Mouse (Mus musculus): ENCODE data around the gene Ing3. TPM values are rescaled to one million over a fixed set of nuclear protein-coding genes. Genes with fewer than 3 reads are reported as not detected.

Gene Ing3
- total and polyA plus RNA-seq, 3 experiments = 14.5 to 34.3 (median 21.9) TPM

- peaks cover 3 to 33% of the 10 kb centered on the region in 2 experiments; a peak in 3 of 4 replicates for H3K4me1 ChIP-seq (ENCODE audit: control insufficient read depth in 1 of 2, insufficient read depth in 2 of 2)
- H3K4me3 ChIP-seq (replicated peaks in 1 of 3; ENCODE audit: low read depth in 2 of 3, low read length in 2 of 3, poor library complexity in 1 of 3) = peak overlapping the region; percentile 79 to 95 (median 79)
- no peak overlapping the region for H3K27ac ChIP-seq (ENCODE audit: insufficient read depth, low read depth)
- H3K9ac ChIP-seq (ENCODE audit: insufficient read depth, low read depth) = peak overlapping the region; percentile 53
- no peak for DNase-seq (ENCODE audit: extremely low read depth)
- dilution Hi-C loops (cut with MboI; ENCODE audit: extremely low pct_ligation_motif_present, extremely low pct_unique_long_range_greater_than_20kb, low sequenced_read_pairs) (no loop called here), in situ Hi-C loops (cut with MboI; ENCODE audit: low pct_ligation_motif_present, low pct_unique_long_range_greater_than_20kb, low sequenced_read_pairs) (no loop called here)
- H3K27me3 ChIP-seq (replicated peaks) = no peaks in the 10 kb centered on the region
- H3K4me2 ChIP-seq (ENCODE audit: insufficient read depth, low read depth, poor library complexity, severe bottlenecking) = peak overlapping the region; percentile 99
- TF ChIP-seq E2F4 (IDR thresholded peaks at IDR 0.05; ENCODE audit: insufficient replicate concordance, low read depth, low read length) = no peak
- no peak for TF ChIP-seq MXI1 (IDR thresholded peaks at IDR 0.05; ENCODE audit: low read depth, low read length)
- TF ChIP-seq ZMIZ1 (IDR thresholded peaks at IDR 0.05; ENCODE audit: low read depth, low read length) = no peak
- no peak for TF ChIP-seq SMC3 (IDR thresholded peaks at IDR 0.05; ENCODE audit: low read depth, low read length)
- no peak for TF ChIP-seq NRF1 (IDR thresholded peaks at IDR 0.05; ENCODE audit: low read depth, low read length)
- no peak for TF ChIP-seq CTCF (conservative IDR thresholded peaks at IDR 0.05 in 1 of 2, IDR thresholded peaks at IDR 0.05 in 1 of 2; ENCODE audit: low read depth in 2 of 2, low read length in 2 of 2)
- TF ChIP-seq BHLHE40 (IDR thresholded peaks at IDR 0.05; ENCODE audit: low read depth, low read length) = no peak
- TF ChIP-seq IRF4 (IDR thresholded peaks at IDR 0.05; ENCODE audit: low read depth, low read length) = no peak
- TF ChIP-seq ELF1 (IDR thresholded peaks at IDR 0.05; ENCODE audit: low read depth, low read length) = no peak
- no peaks in the 10 kb centered on the region for H3K9me3 ChIP-seq (replicated peaks; ENCODE audit: low read length)
- H3K36me3 ChIP-seq (replicated peaks in 1 of 2; ENCODE audit: control insufficient read depth in 1 of 2, insufficient read depth in 1 of 2, low read length in 1 of 2) = peaks cover 16 to 30% of the 10 kb centered on the region in 2 experiments
- H3K79me2 ChIP-seq (replicated peaks; ENCODE audit: control insufficient read depth, extremely low read depth, insufficient read depth, poor library complexity, severe bottlenecking) = peaks cover 13% of the 10 kb centered on the region
These were observed 1.3 kb downstream of the Ing3 start for GRCm38 (mm10) chr6:21950676-21951075.

- no peak overlapping the region for H3K27ac ChIP-seq (ENCODE audit: insufficient read depth, low read depth)
- H3K4me3 ChIP-seq (replicated peaks in 1 of 3; ENCODE audit: low read depth in 2 of 3, low read length in 2 of 3, poor library complexity in 1 of 3) = no peak overlapping the region
- H3K79me2 ChIP-seq (replicated peaks; ENCODE audit: control insufficient read depth, extremely low read depth, insufficient read depth, poor library complexity, severe bottlenecking) = peaks cover 10% of the 10 kb centered on the region
- dilution Hi-C loops (cut with MboI; ENCODE audit: extremely low pct_ligation_motif_present, extremely low pct_unique_long_range_greater_than_20kb, low sequenced_read_pairs) = no loop called here
- H3K27me3 ChIP-seq (replicated peaks) = no peaks in the 10 kb centered on the region
- peaks cover 30 to 60% of the 10 kb centered on the region in 2 experiments for H3K36me3 ChIP-seq (replicated peaks in 1 of 2; ENCODE audit: control insufficient read depth in 1 of 2, insufficient read depth in 1 of 2, low read length in 1 of 2)
- H3K4me1 ChIP-seq (ENCODE audit: control insufficient read depth in 1 of 2, insufficient read depth in 2 of 2) = peaks cover 3 to 49% of the 10 kb centered on the region in 2 experiments; a peak in 3 of 4 replicates
- in situ Hi-C loops (cut with MboI; ENCODE audit: low pct_ligation_motif_present, low pct_unique_long_range_greater_than_20kb, low sequenced_read_pairs) = no loop called here
- H3K4me2 ChIP-seq (ENCODE audit: insufficient read depth, low read depth, poor library complexity, severe bottlenecking) = no peak overlapping the region
- H3K9ac ChIP-seq (ENCODE audit: insufficient read depth, low read depth) = no peak overlapping the region
- TF ChIP-seq POLR2A (IDR thresholded peaks at IDR 0.05; ENCODE audit: low read depth, low read length) (no peak), MAZ (IDR thresholded peaks at IDR 0.05; ENCODE audit: low read depth, low read length) (no peak), SMC3 (IDR thresholded peaks at IDR 0.05; ENCODE audit: low read depth, low read length) (no peak), ETS1 (conservative IDR thresholded peaks at IDR 0.05; ENCODE audit: low read depth, low read length) (0 out of 2 replicates have a peak, but pooled peaks have one; percentile 4)
- H3K9me3 ChIP-seq (replicated peaks; ENCODE audit: low read length) = no peaks in the 10 kb centered on the region
- DNase-seq (ENCODE audit: extremely low read depth) = peak; percentile 45
These were observed 6.1 kb downstream of the Ing3 start for GRCm38 (mm10) chr6:21955468-21955867.

DNA sequence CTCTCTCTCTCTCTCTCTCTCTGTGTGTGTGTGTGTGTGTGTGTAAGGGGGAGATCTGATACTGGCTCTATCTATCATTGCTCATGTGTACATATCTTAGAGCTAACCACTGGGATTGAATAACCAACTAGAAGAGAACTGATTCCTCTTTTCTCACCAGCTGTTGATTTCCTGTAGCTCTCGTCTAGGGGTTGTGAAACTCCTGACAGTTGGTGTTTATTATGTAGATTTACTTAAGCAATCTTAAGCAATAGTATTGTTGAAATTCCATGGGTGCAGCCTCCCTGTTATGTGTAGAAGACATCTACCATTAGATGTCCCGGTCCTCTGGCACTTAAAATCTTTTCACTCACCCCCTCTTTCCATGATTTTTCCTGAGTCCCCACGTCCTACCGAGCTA is 9.6 kb downstream of the Ing3 start:
- Histone ChIP-seq H3K4me2 (ENCODE audit: insufficient read depth, low read depth, poor library complexity, severe bottlenecking) (no peak overlapping the region), H3K27me3 (replicated peaks) (no peaks in the 10 kb centered on the region), H3K27ac (ENCODE audit: insufficient read depth, low read depth) (no peak overlapping the region), H3K9me3 (replicated peaks; ENCODE audit: low read length) (no peaks in the 10 kb centered on the region), H3K36me3 (replicated peaks in 1 of 2; ENCODE audit: control insufficient read depth in 1 of 2, insufficient read depth in 1 of 2, low read length in 1 of 2) (peaks cover 22 to 54% of the 10 kb centered on the region in 2 experiments), H3K79me2 (replicated peaks; ENCODE audit: control insufficient read depth, extremely low read depth, insufficient read depth, poor library complexity, severe bottlenecking) (no peaks in the 10 kb centered on the region), H3K4me3 (replicated peaks in 1 of 3; ENCODE audit: low read depth in 2 of 3, low read length in 2 of 3, poor library complexity in 1 of 3) (no peak overlapping the region), H3K9ac (ENCODE audit: insufficient read depth, low read depth) (no peak overlapping the region), H3K4me1 (ENCODE audit: control insufficient read depth in 1 of 2, insufficient read depth in 2 of 2) (peaks cover 3 to 35% of the 10 kb centered on the region in 2 experiments; a peak in 3 of 4 replicates)
- no peak for TF ChIP-seq ZNF384 (IDR thresholded peaks at IDR 0.05; ENCODE audit: low read depth, low read length)
- TF ChIP-seq USF1 (IDR thresholded peaks at IDR 0.05; ENCODE audit: low read depth, low read length) = no peak
- TF ChIP-seq POLR2AphosphoS2 (IDR thresholded peaks at IDR 0.05; ENCODE audit: low read depth, low read length) = no peak
- TF ChIP-seq E2F4 (IDR thresholded peaks at IDR 0.05; ENCODE audit: insufficient replicate concordance, low read depth, low read length) = no peak
- no peak for TF ChIP-seq IRF4 (IDR thresholded peaks at IDR 0.05; ENCODE audit: low read depth, low read length)
- TF ChIP-seq JUN (IDR thresholded peaks at IDR 0.05; ENCODE audit: insufficient read depth, low read depth, low read length) = no peak
- no peak for TF ChIP-seq MEF2A (IDR thresholded peaks at IDR 0.05; ENCODE audit: borderline replicate concordance, low read depth, low read length)
- no peak for TF ChIP-seq MXI1 (IDR thresholded peaks at IDR 0.05; ENCODE audit: low read depth, low read length)
- TF ChIP-seq NRF1 (IDR thresholded peaks at IDR 0.05; ENCODE audit: low read depth, low read length) = no peak
- no peak for TF ChIP-seq TBP (conservative IDR thresholded peaks at IDR 0.05; ENCODE audit: low read depth, low read length)
- no peak for TF ChIP-seq USF2 (conservative IDR thresholded peaks at IDR 0.05; ENCODE audit: low read depth, low read length)
- dilution Hi-C loops (cut with MboI; ENCODE audit: extremely low pct_ligation_motif_present, extremely low pct_unique_long_range_greater_than_20kb, low sequenced_read_pairs) (no loop called here), in situ Hi-C loops (cut with MboI; ENCODE audit: low pct_ligation_motif_present, low pct_unique_long_range_greater_than_20kb, low sequenced_read_pairs) (no loop called here)
- no peak for DNase-seq (ENCODE audit: extremely low read depth)
